Mouse (Mus musculus) forebrain, embryonic 15.5 days (tissue): ENCODE results near the gene Gm49373. TPM values are rescaled to one million over a fixed set of nuclear protein-coding genes. Genes with fewer than 3 reads are reported as not detected.

Experiments
- ATAC-seq: fragments of 200-750 bp; cut with Nextera tagmentation; replicated peaks from 2 replicates; pipeline ENCODE4 v1.8.0; 2017; ENCODE audit warnings: mild to moderate bottlenecking, moderate TSS enrichment, moderate library complexity
- H3K27ac ChIP-seq: fragments of 300-500 bp; sonication (generic); replicated peaks from 2 replicates; pipeline ENCODE4 v1.5.1; 2015; ENCODE audit warnings: mild to moderate bottlenecking, inconsistent platforms
- H3K27me3 ChIP-seq: fragments of 300-500 bp; sonication (generic); 2 replicates; pipeline ENCODE4 v1.6.1; 2015; ENCODE audit warnings: inconsistent platforms
- H3K36me3 ChIP-seq: fragments of 300-500 bp; sonication (generic); 2 replicates; pipeline ENCODE4 v1.6.1; 2015; ENCODE audit warnings: mild to moderate bottlenecking, inconsistent platforms
- H3K4me1 ChIP-seq: fragments of 300-500 bp; sonication (generic); 2 replicates; pipeline ENCODE4 v1.6.1; 2015; ENCODE audit warnings: inconsistent platforms
- H3K4me2 ChIP-seq: fragments of 300-500 bp; sonication (generic); replicated peaks from 2 replicates; pipeline ENCODE4 v1.6.1; 2015; ENCODE audit warnings: mild to moderate bottlenecking, inconsistent platforms
- H3K4me3 ChIP-seq: fragments of 300-500 bp; sonication (generic); 2 replicates; pipeline ENCODE4 v1.5.1; 2015; ENCODE audit warnings: mild to moderate bottlenecking, inconsistent platforms
- H3K9ac ChIP-seq: fragments of 300-500 bp; sonication (generic); replicated peaks from 2 replicates; pipeline ENCODE4 v1.6.1; 2015; ENCODE audit warnings: mild to moderate bottlenecking, inconsistent platforms
- H3K9me3 ChIP-seq: fragments of 300-500 bp; sonication (generic); 2 replicates; pipeline ENCODE4 v1.6.1; 2016; ENCODE audit warnings: inconsistent platforms
- WGBS: fragments of 180-500 bp; shearing (Covaris S2); methylation state at CpG from one replicate; pipeline ENCODE4 v1.1.7; 2015; ENCODE audit warnings: mixed read lengths; 5-methylcytosine and 5-hydroxymethylcytosine counted together
- polyA plus RNA-seq: library from polyadenylated mRNA; unstranded; fragments of >200 nt; fragmentation: Nextera tagmentation; extraction: Ambion mirVana; gene quantifications from 2 replicates; pipeline ENCODE4 v1.2.1, GENCODE M21; 2015

Gene Gm49373
- polyA plus RNA-seq, 1 experiment from 2014 or later = 1.3 TPM

DNA sequence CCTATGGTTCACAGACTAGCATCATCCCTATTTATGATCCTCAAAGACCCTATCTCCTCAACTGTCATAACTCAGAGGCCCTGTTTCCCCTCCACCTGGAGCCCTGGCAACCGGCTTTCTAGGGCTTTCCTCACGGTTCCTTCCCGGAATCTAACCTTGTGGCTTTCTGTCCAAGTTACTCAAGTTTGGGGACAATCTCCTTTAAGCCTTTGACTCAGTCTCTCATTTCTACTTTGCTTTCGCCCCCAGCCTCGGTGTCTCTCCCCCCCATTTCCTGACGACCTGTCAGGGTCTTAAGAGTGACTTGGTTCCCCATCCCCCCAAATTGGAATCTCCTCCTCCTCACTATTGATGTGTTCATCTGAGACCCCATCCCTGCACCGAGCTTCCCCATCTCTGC is 40.4 kb downstream of the Gm49373 start:
- H3K9ac ChIP-seq = peak overlapping the region; percentile 56; the same call in 1 of the 2 replicates
- no peak overlapping the region for H3K27ac ChIP-seq
- H3K36me3 ChIP-seq = no peaks in the 10 kb centered on the region
- no peak for ATAC-seq
- H3K9me3 ChIP-seq = no peaks in the 10 kb centered on the region
- 1% methylated on average over 7 of the region's 7 CpGs for WGBS
- peak overlapping the region; percentile 53 for H3K4me3 ChIP-seq
- H3K4me1 ChIP-seq = peaks cover 69% of the 10 kb centered on the region
- peak overlapping the region; percentile 96 for H3K4me2 ChIP-seq
- peaks cover 86% of the 10 kb centered on the region for H3K27me3 ChIP-seq

- Histone ChIP-seq H3K27me3 (peaks cover 81% of the 10 kb centered on the region), H3K4me1 (peaks cover 63% of the 10 kb centered on the region), H3K9ac (peak within 1 kb of the TSS; percentile 56), H3K4me3 (peak within 1 kb of the TSS; percentile 53), H3K4me2 (peak within 1 kb of the TSS; percentile 96), H3K27ac (peak within 1 kb of the TSS; percentile 20; the same call in 1 of the 2 replicates), H3K36me3 (no peaks in the 10 kb centered on the region), H3K9me3 (no peaks in the 10 kb centered on the region)
- WGBS = under 1% methylated on average over 35 of the region's 35 CpGs
- peak; percentile 42 for ATAC-seq
Observed at GRCm38 (mm10) chr9:21031896-21032351, 41.0 kb downstream of the Gm49373 start, which contains the start of gene Icam5. Gene Icam5, plus strand, starts transcription at chr9:21032073.

DNA sequence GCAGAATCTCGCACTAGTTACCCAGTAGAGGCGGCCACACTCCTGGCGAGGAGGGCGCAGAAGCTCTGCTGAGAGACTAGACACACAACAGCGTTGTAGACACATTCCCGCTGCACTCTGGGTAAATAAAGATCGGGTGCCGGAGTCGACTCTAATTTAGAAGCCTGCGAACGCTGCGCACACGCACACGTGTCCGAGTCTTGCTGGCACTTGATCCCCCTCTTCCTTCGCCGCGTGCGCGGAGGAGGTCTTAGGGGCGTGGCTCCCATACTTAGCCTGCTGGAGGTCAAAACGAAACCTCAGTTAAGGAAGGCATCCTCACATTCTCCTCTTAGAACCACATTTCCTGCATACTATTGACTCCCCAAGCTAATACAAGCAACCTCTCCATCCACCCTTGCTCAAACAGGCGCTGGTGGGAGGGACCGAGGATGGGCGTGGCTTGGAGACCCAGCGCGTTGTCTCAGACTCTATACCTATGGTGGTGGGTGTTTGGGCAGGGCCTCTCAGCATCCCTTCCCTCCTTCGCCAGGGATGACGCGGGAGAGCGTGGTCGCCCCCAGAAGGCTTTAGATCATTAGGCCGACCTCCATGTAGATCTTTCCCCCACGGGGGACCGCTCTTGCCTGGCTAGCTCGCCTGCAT is 41.5 kb downstream of the Gm49373 start:
- peaks cover 75% of the 10 kb centered on the region for H3K27me3 ChIP-seq
- peak overlapping the region; percentile 56 for H3K9ac ChIP-seq
- peak overlapping the region; percentile 53 for H3K4me3 ChIP-seq
- H3K36me3 ChIP-seq = no peaks in the 10 kb centered on the region
- peaks cover 58% of the 10 kb centered on the region for H3K4me1 ChIP-seq
- H3K9me3 ChIP-seq = no peaks in the 10 kb centered on the region
- under 1% methylated on average over 36 of the region's 36 CpGs for WGBS
- peak; percentile 65 for ATAC-seq
- H3K27ac ChIP-seq = peak overlapping the region; percentile 20; the same call in 1 of the 2 replicates
- H3K4me2 ChIP-seq = peak overlapping the region; percentile 96

DNA sequence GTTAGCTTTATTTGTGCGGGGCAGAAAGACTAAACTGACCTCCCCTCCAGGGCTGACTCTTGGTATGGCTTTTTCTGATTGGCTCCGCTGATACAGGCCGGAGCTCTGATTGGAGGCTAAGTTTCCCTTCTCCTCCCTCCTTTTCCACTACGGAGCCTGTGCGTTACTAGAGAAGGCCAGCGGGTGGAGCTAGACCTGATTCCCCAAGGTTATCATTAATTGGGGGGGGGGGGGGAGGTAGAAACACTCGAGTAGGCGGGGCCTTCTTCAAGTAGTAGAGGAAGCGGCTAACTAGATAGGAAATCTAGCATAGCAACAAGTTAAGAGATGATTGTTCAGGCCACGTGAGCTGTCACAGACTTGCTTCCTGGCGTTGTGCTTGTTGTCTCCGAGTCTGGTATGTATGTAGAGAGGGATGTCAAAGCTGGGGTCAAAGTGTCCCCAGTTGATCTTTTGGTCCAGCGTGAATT is 42.1 kb downstream of the Gm49373 start:
- H3K4me2 ChIP-seq = peak overlapping the region; percentile 96
- WGBS = under 1% methylated on average over 13 of the region's 13 CpGs
- H3K27me3 ChIP-seq = peaks cover 70% of the 10 kb centered on the region
- H3K4me1 ChIP-seq = peaks cover 54% of the 10 kb centered on the region
- no peaks in the 10 kb centered on the region for H3K9me3 ChIP-seq
- H3K36me3 ChIP-seq = no peaks in the 10 kb centered on the region
- peak overlapping the region; percentile 53 for H3K4me3 ChIP-seq
- H3K9ac ChIP-seq = 0 out of 2 replicates have a peak overlapping the region, but pooled peaks have one; percentile 56
- no peak overlapping the region for H3K27ac ChIP-seq
- ATAC-seq = peak; percentile 55

DNA sequence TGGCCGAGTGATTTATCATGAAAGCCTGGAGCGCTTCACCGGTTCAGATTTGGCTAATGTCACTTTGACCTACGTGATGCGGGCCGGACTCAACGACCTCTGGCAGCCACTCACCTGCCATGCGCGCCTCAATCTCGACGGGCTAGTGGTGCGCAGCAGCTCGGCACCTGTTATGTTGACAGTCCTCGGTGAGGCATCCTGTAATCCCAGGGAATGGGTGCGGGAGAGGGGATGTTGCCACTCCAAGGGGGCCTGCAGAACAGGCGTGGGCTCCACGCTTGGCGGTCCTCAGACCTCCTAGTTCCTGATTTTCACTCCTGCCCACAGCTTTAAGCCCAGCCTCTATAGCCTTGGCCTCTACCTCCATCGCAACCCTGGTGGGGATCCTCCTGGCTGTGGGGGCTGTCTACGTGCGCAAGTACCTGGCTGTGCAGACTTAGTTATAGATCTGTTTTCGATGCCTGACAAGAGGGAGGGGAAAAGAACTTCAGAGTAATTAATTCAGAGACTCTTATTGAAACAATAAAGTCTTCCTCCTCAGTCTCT is 42.8 kb downstream of the Gm49373 start:
- H3K36me3 ChIP-seq = no peaks in the 10 kb centered on the region
- no peaks in the 10 kb centered on the region for H3K9me3 ChIP-seq
- H3K27ac ChIP-seq = no peak overlapping the region
- H3K4me1 ChIP-seq = peaks cover 50% of the 10 kb centered on the region
- ATAC-seq = no peak
- WGBS = 17% methylated on average over 22 of the region's 22 CpGs
- H3K9ac ChIP-seq = no peak overlapping the region
- 0 out of 2 replicates have a peak overlapping the region, but pooled peaks have one; percentile 96 for H3K4me2 ChIP-seq
- peaks cover 67% of the 10 kb centered on the region for H3K27me3 ChIP-seq
- H3K4me3 ChIP-seq = no peak overlapping the region

DNA sequence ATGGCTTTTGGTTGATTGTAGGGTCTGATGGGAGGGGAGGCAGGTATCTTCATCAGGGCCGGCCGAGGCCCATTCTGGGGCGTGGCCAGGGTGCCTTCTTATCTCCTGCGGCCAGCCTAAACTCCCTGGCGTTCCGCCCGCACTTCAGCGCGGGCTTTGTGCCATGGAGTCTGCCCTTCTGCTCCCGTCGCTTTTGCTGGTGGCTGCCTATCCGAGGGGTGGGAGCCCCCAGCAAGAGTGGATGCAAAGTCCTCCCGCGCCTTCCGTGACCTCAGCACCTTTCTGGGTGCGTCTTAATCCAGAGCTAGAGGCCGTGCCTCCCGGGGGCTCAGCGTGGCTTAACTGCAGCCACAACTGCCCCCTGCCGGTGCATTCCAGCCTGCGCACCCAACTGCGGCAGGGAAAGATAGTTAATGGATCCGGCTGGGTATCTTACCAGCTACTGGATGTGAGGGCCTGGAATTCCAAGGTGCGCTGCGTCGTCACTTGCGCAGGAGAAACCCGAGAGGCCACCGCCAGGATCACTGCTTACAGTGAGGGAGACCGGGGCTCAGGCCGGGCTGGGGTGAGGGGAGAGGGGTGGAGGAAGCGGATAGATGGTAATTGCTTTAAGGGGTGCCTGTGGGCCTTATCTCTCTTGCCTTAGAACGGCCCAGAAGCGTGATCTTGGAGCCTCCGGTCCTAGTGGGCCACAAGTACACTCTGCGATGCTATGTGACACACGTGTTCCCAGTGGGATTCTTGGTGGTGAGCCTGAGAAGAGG is 43.4 kb downstream of the Gm49373 start, which contains the start of gene Icam4:
Icam4 (plus strand) TSS at position 83 of the 764 bp plus-strand sequence.
- WGBS = 2% methylated on average over 37 of the region's 37 CpGs
- peak within 1 kb of the TSS; percentile 9 for H3K4me3 ChIP-seq
- ATAC-seq = no peak
- H3K9me3 ChIP-seq = no peaks in the 10 kb centered on the region
- no peaks in the 10 kb centered on the region for H3K36me3 ChIP-seq
- H3K27me3 ChIP-seq = peaks cover 60% of the 10 kb centered on the region
- H3K4me2 ChIP-seq = peak within 1 kb of the TSS; percentile 44
- H3K9ac ChIP-seq = no peak within 1 kb of the TSS
- peaks cover 47% of the 10 kb centered on the region for H3K4me1 ChIP-seq
- no peak within 1 kb of the TSS for H3K27ac ChIP-seq

- no peak overlapping the region for H3K27ac ChIP-seq
- H3K9me3 ChIP-seq = no peaks in the 10 kb centered on the region
- 74% methylated on average over 6 of the region's 6 CpGs for WGBS
- H3K9ac ChIP-seq = no peak overlapping the region
- H3K4me1 ChIP-seq = peaks cover 46% of the 10 kb centered on the region
- no peak for ATAC-seq
- peaks cover 53% of the 10 kb centered on the region for H3K27me3 ChIP-seq
- no peak overlapping the region for H3K4me2 ChIP-seq
- H3K4me3 ChIP-seq = no peak overlapping the region
- H3K36me3 ChIP-seq = no peaks in the 10 kb centered on the region
Observed at GRCm38 (mm10) chr9:21028560-21029110, 44.3 kb downstream of the Gm49373 start.

DNA sequence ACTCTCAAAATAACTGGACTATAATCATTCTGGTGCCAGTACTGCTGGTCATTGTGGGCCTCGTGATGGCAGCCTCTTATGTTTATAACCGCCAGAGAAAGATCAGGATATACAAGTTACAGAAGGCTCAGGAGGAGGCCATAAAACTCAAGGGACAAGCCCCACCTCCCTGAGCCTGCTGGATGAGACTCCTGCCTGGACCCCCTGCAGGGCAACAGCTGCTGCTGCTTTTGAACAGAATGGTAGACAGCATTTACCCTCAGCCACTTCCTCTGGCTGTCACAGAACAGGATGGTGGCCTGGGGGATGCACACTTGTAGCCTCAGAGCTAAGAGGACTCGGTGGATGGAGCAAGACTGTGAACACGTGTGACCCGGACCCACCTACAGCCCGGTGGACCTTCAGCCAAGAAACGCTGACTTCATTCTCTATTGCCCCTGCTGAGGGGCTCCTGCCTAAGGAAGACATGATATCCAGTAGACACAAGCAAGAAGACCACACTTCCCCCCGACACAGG is 45.1 kb downstream of the Gm49373 start:
- no peak overlapping the region for H3K4me3 ChIP-seq
- peaks cover 38% of the 10 kb centered on the region for H3K4me1 ChIP-seq
- H3K4me2 ChIP-seq = no peak overlapping the region
- H3K36me3 ChIP-seq = no peaks in the 10 kb centered on the region
- H3K9me3 ChIP-seq = no peaks in the 10 kb centered on the region
- 54% methylated on average over 8 of the region's 8 CpGs for WGBS
- H3K27me3 ChIP-seq = peaks cover 45% of the 10 kb centered on the region
- no peak for ATAC-seq
- H3K9ac ChIP-seq = no peak overlapping the region
- no peak overlapping the region for H3K27ac ChIP-seq

DNA sequence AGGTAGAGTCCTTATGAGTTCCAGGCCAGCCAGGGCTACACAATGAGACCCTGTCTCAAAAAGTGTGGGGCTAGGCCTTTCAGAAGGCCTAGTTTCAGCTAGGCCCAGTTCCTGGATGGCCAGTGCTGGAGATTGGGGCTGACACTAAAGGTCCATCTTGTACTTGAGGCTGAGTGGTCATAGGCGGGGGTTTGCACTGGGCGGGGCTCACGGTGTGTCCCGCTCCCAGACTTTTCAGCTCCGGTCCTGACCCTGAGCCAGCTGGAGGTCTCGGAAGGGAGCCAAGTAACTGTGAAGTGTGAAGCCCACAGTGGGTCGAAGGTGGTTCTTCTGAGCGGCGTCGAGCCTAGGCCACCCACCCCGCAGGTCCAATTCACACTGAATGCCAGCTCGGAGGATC is 46.0 kb downstream of the Gm49373 start:
- Histone ChIP-seq H3K4me3 (no peak overlapping the region), H3K4me2 (no peak overlapping the region), H3K4me1 (peaks cover 28% of the 10 kb centered on the region), H3K27ac (no peak overlapping the region), H3K9ac (no peak overlapping the region), H3K36me3 (no peaks in the 10 kb centered on the region), H3K27me3 (peaks cover 35% of the 10 kb centered on the region), H3K9me3 (no peaks in the 10 kb centered on the region)
- no peak for ATAC-seq
- WGBS = 85% methylated on average over 12 of the region's 12 CpGs

- H3K9me3 ChIP-seq = no peaks in the 10 kb centered on the region
- H3K4me2 ChIP-seq = no peak overlapping the region
- WGBS = 70% methylated on average over 19 of the region's 19 CpGs
- H3K27me3 ChIP-seq = peaks cover 27% of the 10 kb centered on the region
- no peak overlapping the region for H3K27ac ChIP-seq
- H3K4me1 ChIP-seq = peaks cover 13% of the 10 kb centered on the region
- no peaks in the 10 kb centered on the region for H3K36me3 ChIP-seq
- ATAC-seq = no peak
- H3K9ac ChIP-seq = no peak overlapping the region
- no peak overlapping the region for H3K4me3 ChIP-seq
Observed at GRCm38 (mm10) chr9:21025258-21025810, 47.6 kb downstream of the Gm49373 start.

GRCm38 (mm10) chr9:21022726-21023125 is 50.2 kb downstream of the Gm49373 start:
- H3K36me3 ChIP-seq = no peaks in the 10 kb centered on the region
- H3K9ac ChIP-seq = no peak overlapping the region
- H3K27me3 ChIP-seq = peaks cover 16% of the 10 kb centered on the region; the same call in 1 of the 2 replicates
- no peaks in the 10 kb centered on the region for H3K4me1 ChIP-seq
- H3K4me3 ChIP-seq = no peak overlapping the region
- WGBS = 86% methylated on average over 1 of the region's 1 CpGs
- H3K4me2 ChIP-seq = no peak overlapping the region
- H3K9me3 ChIP-seq = no peaks in the 10 kb centered on the region
- no peak overlapping the region for H3K27ac ChIP-seq
- ATAC-seq = no peak
